Mouse (Mus musculus) neural tube, embryonic 12.5 days (tissue): ENCODE measurements at regions not wholly inside any gene's neighbourhood (a gene's known extent, or its start where the extent isn't known, plus 50 kb on each side); places are given as distances from the start of the nearest gene placed in this dataset.

Experiments
- ATAC-seq: fragments of 200-750 bp; cut with Nextera tagmentation; 2 replicates; pipeline ENCODE4 v1.8.0; 2017; ENCODE audit warnings: low read depth, mild to moderate bottlenecking, moderate TSS enrichment, moderate library complexity; ENCODE audit not compliant: low FRiP score
- H3K27ac ChIP-seq: fragments of 300-500 bp; sonication (generic); 2 replicates; pipeline ENCODE4 v1.5.1; 2016
- H3K27me3 ChIP-seq: fragments of 300-500 bp; sonication (generic); replicated peaks from 2 replicates; pipeline ENCODE4 v1.6.1; 2016; ENCODE audit warnings: mild to moderate bottlenecking
- H3K36me3 ChIP-seq: fragments of 300-500 bp; sonication (generic); 2 replicates; pipeline ENCODE4 v1.6.1; 2016; ENCODE audit warnings: mild to moderate bottlenecking
- H3K4me1 ChIP-seq: fragments of 300-500 bp; sonication (generic); 2 replicates; pipeline ENCODE4 v1.6.1; 2016
- H3K4me2 ChIP-seq: fragments of 300-500 bp; sonication (generic); replicated peaks from 2 replicates; pipeline ENCODE4 v1.6.1; 2016; ENCODE audit warnings: mild to moderate bottlenecking
- H3K4me3 ChIP-seq: fragments of 300-500 bp; sonication (generic); 2 replicates; pipeline ENCODE4 v1.5.1; 2016
- H3K9ac ChIP-seq: fragments of 300-500 bp; sonication (generic); 2 replicates; pipeline ENCODE4 v1.6.1; 2016; ENCODE audit warnings: mild to moderate bottlenecking
- H3K9me3 ChIP-seq: fragments of 300-500 bp; sonication (generic); 2 replicates; pipeline ENCODE4 v1.6.1; 2016; ENCODE audit warnings: mild to moderate bottlenecking
- WGBS: fragments of 180-500 bp; shearing (Covaris S2); methylation state at CpG from one replicate; pipeline ENCODE4 v1.1.7; 2016; 5-methylcytosine and 5-hydroxymethylcytosine counted together

DNA sequence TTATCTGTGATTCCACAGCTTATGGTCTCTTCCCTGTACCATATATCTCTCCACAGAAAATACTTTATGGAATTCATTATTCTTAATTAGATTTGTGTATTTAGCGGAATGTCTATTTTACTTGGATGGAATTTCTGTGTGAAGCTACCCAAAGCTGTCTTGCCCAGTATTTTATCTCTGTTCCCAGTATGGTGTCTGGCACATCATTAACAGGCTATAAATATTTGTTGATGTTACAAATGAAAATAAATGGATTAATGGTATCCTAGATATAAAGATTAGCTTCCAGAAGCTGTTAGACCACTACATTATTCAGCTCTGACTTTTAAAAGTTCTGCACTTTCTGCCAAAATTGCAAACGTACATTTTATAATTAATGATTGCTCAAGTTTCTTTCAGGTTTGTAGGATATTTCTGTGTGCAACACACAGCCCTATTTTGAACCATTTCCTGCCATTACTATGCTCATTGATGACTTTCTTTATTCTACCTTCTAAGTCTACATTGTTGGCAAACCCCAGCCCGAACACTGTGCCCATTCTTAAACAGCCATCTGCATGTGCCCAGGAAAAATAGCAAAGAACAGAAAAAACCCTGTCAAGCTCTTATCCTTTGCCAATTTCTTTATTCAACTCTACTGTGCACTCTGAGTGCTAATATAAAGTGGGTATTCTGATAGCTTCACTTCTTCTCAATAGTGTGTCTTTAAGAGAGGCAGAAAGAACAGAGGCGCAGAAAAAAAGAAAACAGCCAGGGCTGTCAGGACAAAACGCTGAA lies 1066.7 kb downstream of the Tecrl start:
- H3K4me1 ChIP-seq, result no peaks in the 10 kb centered on the region
- 74% methylated on average over 5 of the region's 5 CpGs for WGBS
- no peaks in the 10 kb centered on the region for H3K27me3 ChIP-seq
- no peak for ATAC-seq
- no peaks in the 10 kb centered on the region for H3K9me3 ChIP-seq
- no peaks in the 10 kb centered on the region for H3K36me3 ChIP-seq
- H3K9ac ChIP-seq, result no peak overlapping the region
- H3K4me2 ChIP-seq, result no peak overlapping the region
- H3K4me3 ChIP-seq, result no peak overlapping the region
- H3K27ac ChIP-seq, result no peak overlapping the region

DNA sequence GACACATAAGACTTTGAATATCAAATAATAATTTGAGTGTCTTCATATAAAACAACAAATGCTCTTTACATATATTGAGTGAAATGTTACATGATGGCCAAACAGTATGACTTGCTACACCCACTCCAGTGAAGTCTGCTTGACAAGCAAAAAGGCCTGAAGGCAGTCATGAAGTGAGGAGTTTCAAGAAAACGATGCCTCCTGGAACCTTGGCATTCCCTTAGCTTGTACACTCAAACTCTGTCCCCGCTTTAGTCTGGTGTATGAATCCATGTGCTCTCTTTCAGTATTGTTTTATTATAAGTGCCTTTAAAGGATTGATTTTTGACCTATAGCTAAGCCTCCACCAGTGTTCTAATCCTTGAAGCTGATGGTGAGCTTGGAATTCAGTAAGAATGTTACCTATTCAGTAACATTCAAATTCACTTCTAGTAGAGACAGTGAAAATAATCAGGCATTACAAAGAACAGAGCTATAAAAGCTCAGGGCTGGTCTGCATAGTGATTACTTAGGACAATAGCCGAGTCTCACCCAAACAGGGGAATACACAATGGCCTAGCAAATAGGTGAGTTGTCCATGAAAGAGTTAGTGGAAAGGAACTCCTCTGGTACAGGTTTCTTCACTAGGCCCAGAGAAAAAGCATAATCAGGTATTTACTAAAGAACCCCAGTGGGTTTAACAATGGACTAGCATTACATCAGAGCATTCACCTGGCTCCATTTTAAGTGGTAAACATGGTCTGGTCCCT lies 1101.5 kb downstream of the Tecrl start:
- Histone ChIP-seq H3K27ac (no peak overlapping the region), H3K36me3 (no peaks in the 10 kb centered on the region), H3K27me3 (no peaks in the 10 kb centered on the region), H3K4me2 (no peak overlapping the region), H3K4me3 (no peak overlapping the region), H3K4me1 (no peaks in the 10 kb centered on the region), H3K9ac (no peak overlapping the region), H3K9me3 (no peaks in the 10 kb centered on the region)
- ATAC-seq, result no peak
- WGBS, result 87% methylated on average over 3 of the region's 3 CpGs

DNA sequence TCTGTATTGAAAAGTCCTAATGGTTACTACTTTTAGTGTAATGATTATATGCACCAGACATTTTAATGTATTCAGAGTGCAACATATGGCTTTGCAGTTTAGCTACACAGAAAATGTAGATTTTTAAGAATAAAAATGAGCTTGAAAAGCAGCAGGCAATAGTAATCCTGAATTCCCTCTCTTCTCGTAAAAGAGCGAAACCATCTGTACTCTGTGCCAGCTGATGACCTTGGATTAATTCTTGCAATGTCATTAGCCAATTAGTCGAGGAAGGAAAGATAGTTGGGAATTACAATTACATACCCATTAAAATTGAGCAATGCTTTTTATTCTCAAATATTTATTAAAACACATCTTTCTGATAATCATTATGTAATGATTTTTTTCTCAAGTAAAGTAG lies 1128.7 kb downstream of the Tecrl start:
- Histone ChIP-seq H3K4me3 (no peak overlapping the region), H3K9ac (no peak overlapping the region), H3K27me3 (no peaks in the 10 kb centered on the region), H3K4me2 (no peak overlapping the region), H3K36me3 (no peaks in the 10 kb centered on the region), H3K9me3 (no peaks in the 10 kb centered on the region), H3K27ac (no peak overlapping the region), H3K4me1 (no peaks in the 10 kb centered on the region)
- WGBS, result 69% methylated on average over 3 of the region's 3 CpGs
- no peak for ATAC-seq

DNA sequence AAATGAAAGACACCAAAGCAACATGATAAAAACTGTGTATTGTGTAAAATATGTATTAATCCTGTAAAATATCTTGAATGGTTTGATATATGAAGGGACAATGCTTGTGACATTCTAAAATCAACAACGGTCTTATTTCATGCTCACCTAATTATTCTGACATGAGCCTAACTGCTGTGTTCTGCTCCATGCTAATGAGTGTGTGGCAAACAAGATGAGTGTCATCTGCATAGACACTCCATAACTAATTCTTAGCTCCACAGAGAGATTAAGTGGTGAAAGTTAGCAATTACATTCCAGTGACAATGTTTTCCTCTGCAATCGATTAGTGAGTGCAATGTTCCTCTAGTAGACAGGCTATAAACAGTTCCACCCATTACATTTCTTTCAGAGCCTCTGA lies 1131.4 kb downstream of the Tecrl start:
- Histone ChIP-seq H3K9me3 (no peaks in the 10 kb centered on the region), H3K36me3 (no peaks in the 10 kb centered on the region), H3K27ac (no peak overlapping the region), H3K4me2 (no peak overlapping the region), H3K4me3 (no peak overlapping the region), H3K9ac (no peak overlapping the region), H3K27me3 (no peaks in the 10 kb centered on the region), H3K4me1 (no peaks in the 10 kb centered on the region)
- 84% methylated on average over 2 of the region's 2 CpGs for WGBS
- no peak for ATAC-seq

DNA sequence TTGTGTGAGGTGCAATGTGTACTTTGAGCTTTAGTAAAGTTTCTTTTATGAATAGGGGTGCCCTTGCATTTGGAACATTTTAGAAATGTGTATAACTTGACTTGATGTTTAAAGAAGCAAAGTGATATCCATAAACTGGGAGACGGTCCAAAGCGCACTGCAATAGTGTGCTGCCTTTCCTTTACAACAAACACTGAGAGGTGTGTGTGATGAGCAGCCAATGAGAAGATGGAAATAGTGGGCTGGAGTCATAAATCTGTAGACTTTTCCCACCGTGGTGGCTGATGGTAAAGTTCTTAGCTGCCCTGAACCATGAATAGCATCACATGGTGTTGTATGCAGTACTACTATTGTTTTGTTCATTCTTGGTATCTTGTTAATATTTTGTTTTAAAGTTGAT lies 1151.4 kb downstream of the Tecrl start:
- Histone ChIP-seq H3K36me3 (no peaks in the 10 kb centered on the region), H3K4me2 (no peak overlapping the region), H3K4me3 (no peak overlapping the region), H3K9me3 (no peaks in the 10 kb centered on the region), H3K9ac (no peak overlapping the region), H3K4me1 (no peaks in the 10 kb centered on the region), H3K27ac (no peak overlapping the region), H3K27me3 (no peaks in the 10 kb centered on the region)
- no peak for ATAC-seq
- 85% methylated on average over 3 of the region's 3 CpGs for WGBS
